Mouse (Mus musculus) brain, embryonic 14.5 days (tissue): ENCODE data around the gene Pop5.

ENCODE experiments used
- CTCF ChIP-seq: fragments of 200-500 bp; IDR thresholded peaks from 2 replicates; pipeline ENCODE4 v1.5.1; 2012; ENCODE audit warnings: inconsistent platforms, mild to moderate bottlenecking, moderate library complexity, borderline replicate concordance; ENCODE audit not compliant: insufficient read depth, insufficient read length; ENCODE audit errors: extremely low read depth
- POLR2A ChIP-seq: fragments of 200-500 bp; IDR thresholded peaks from 2 replicates; pipeline ENCODE4 v1.6.1; 2012; ENCODE audit warnings: mild to moderate bottlenecking, inconsistent platforms, borderline replicate concordance; ENCODE audit not compliant: poor library complexity, insufficient read depth, insufficient read length, severe bottlenecking; ENCODE audit errors: extremely low read depth

DNA sequence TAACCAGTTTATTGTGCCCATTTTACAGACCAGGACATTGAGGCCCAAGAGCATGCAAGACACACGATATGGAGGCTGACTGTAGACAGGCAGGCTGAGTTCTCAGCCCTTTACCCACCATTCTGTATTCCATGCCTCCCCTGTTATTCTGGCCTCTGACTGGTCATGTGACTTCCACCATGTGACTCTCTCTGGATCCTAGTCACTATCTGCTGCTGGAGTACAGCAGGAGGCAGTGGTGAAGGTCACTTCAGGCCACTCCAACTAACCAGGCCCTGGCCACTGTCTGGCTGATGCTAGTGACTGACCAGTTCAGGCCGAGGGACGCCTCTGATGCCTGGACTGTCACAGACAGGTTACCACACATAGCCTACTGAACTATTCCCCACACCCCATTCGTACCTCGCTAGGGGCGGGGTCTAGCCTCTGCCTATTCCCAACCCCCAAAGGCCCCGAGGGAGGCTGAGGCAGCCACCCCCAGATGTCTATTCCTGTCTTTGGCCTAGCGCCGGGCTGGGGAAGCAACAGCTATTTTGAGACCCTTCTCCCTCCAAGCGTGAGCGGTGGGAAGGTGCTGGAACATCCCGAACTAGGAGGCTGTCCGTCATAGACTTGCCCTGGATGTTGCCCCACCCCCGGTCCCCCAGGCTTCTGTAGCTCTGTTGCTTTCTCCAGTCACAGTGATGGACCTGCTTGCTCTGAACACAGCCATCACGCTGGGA, 4.6 kb upstream of the Pop5 start:
- TF ChIP-seq CTCF (no peak), POLR2A (no peak)
